Mouse (Mus musculus): ENCODE results near the gene Mad2l2. TPM values are rescaled to one million over a fixed set of nuclear protein-coding genes. Genes with fewer than 3 reads are reported as not detected.

The Mad2l2 gene
- total and polyA plus RNA-seq, 2 experiments from 2014 or later, result 56.5 to 102 TPM

DNA sequence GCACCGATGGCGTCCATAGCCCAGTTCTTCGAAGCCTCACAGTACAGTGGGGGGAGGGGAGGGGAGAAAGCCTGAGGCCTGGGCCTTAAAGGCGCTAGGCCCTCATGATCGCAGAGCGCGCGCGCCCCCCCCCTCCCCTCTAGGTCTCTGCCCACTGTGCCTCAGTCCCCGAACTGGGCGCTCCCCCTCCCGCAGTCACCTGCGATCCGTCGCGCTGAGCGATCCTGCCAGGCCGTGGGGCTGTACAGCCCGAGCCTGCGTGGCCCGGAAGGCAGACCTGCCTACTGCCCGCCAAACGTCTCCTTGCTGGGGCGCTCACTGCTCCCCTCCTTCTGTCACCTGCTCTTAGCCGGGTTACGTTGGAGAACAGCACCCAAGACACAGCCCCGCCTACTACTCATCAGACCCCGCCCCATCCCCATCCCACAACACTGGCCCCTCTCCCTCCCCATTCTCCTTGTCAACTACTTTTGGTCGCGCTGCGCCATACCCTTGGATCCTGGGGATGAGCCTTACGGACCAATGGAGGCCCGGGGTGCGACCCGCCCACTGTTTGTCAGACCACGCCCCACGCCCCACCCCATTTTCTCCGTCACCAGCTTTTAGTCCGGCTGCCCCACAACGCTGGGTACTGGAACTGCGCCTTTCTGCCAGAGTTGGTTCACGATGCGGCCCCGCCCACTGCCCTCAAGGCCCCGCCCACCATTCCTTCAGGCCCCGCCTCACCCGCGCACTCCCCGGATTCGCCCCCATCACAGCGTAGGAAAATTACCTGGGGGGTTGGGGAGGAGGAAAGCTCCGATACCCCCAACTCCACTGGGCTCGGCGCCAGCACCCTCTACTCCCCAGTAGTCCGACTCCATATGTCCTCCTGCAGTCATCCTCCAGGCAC, 29.6 kb downstream of the Mad2l2 start:
- WGBS, result 1% methylated on average over 51 of the region's 55 CpGs
- Histone ChIP-seq H3K36me3 (ENCODE audit: insufficient read depth, low read length) (peaks cover 19% of the 10 kb centered on the region), H3K27me3 (ENCODE audit: insufficient read depth, low read length) (peaks cover 7% of the 10 kb centered on the region; the same call in 1 of the 2 replicates), H3K4me2 (ENCODE audit: low read depth, low read length) (peak overlapping the region; percentile 95), H3K9me3 (ENCODE audit: low read length) (no peaks in the 10 kb centered on the region), H3K4me1 (ENCODE audit: insufficient read depth, low read length) (peaks cover 5% of the 10 kb centered on the region; the same call in 1 of the 2 replicates), H3K4me3 (ENCODE audit: low read length) (peak overlapping the region; percentile 71), H3K27ac (peak overlapping the region; percentile 90), H3K9ac (replicated peaks; ENCODE audit: low read length) (peak overlapping the region; percentile 89)
- ATAC-seq (peak; percentile 91), DNase-seq (ENCODE audit: low spot score) (peak; percentile 97)
- TF ChIP-seq CTCF (IDR thresholded peaks at IDR 0.05; ENCODE audit: low read depth), result peak; percentile 50

DNA sequence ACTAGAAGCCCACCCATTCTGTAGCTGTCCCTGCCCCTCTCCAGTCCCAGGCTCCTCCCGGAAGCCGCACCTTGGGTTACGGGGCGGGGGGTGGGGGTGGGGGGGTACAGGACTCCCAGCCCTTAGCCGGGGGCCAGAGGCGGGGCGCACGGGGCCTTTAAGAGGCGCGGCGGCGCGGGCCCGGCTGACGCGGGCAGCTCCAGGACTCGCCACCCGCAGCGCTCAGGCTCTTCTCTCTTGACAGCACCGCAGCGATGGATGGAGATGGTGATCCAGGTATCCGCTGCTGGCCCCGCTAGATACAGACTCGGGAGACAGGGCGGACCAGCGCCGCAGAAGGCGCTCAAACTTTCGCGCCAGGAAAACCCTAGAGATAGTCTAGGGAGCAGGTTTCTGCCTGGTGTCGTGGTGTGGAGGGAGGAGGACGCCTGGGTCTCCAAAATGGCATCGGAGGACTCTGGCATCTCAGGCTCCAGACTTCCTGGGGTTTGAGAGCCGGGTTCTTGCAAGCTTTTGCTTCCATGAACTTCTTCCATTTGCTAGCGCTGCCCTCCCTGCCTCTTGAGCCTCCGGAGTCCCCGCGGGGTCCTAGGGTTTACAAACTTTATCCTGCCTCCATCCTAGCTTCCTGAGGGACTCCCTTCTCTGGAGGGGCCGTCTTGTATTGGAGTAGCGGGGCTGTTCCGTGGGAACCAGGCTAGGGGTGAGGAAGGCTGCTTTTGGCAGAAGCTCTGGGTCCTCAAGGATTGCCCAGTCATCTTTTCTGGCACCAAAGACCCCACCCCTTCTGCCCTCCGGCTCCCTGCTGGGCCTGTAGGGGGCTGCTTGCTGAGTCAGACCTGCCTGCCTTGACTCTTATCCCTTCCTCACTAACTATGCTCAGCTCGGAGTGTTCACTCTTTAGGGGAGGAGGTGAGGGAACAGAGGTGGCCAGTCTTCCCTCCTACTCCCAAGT, 30.5 kb downstream of the Mad2l2 start, which contains the start of the genes Fbxo44 and Fbxo2:
Gene Fbxo44 (minus strand): TSS at position 47 of the 955 bp plus-strand sequence.
Gene Fbxo2 (plus strand): TSS at position 186 of the 955 bp plus-strand sequence.
- DNase-seq (ENCODE audit: low spot score) (peak; percentile 77), ATAC-seq (peak; percentile 62; the same call in 1 of the 2 replicates)
- Histone ChIP-seq H3K9me3 (ENCODE audit: low read length) (no peaks in the 10 kb centered on the region), H3K27ac (peak within 1 kb of the TSS; percentile 90), H3K4me3 (ENCODE audit: low read length) (peak within 1 kb of the TSS; percentile 71), H3K27me3 (ENCODE audit: insufficient read depth, low read length) (peaks cover 8% of the 10 kb centered on the region; the same call in 1 of the 2 replicates), H3K4me2 (ENCODE audit: low read depth, low read length) (peak within 1 kb of the TSS; percentile 95), H3K4me1 (ENCODE audit: insufficient read depth, low read length) (peaks cover 5% of the 10 kb centered on the region; the same call in 1 of the 2 replicates), H3K36me3 (ENCODE audit: insufficient read depth, low read length) (peaks cover 15% of the 10 kb centered on the region), H3K9ac (replicated peaks; ENCODE audit: low read length) (peak within 1 kb of the TSS; percentile 89)
- WGBS, result under 1% methylated on average over 43 of the region's 43 CpGs
- TF ChIP-seq CTCF (IDR thresholded peaks at IDR 0.05; ENCODE audit: low read depth), result no peak

DNA sequence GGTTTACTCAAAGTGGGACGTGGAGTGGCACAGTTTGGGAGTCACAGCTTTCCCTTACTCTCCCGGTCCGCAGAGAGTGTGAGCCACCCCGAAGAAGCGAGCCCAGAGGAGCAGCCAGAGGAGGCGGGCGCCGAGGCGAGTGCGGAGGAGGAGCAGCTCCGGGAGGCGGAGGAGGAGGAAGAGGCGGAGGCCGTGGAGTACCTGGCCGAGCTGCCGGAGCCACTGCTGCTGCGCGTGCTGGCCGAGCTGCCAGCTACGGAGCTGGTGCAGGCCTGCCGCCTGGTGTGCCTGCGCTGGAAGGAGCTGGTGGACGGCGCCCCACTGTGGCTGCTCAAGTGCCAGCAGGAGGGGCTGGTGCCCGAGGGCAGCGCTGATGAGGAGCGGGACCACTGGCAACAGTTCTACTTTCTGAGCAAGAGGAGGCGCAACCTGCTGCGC, 33.8 kb downstream of the Mad2l2 start:
- H3K4me3 ChIP-seq (ENCODE audit: low read length), result peak overlapping the region; percentile 25
- H3K27me3 ChIP-seq (ENCODE audit: insufficient read depth, low read length), result peaks cover 15% of the 10 kb centered on the region; the same call in 1 of the 2 replicates
- peaks cover 6% of the 10 kb centered on the region; the same call in 1 of the 2 replicates for H3K4me1 ChIP-seq (ENCODE audit: insufficient read depth, low read length)
- H3K9ac ChIP-seq (replicated peaks; ENCODE audit: low read length), result 0 out of 2 replicates have a peak overlapping the region, but pooled peaks have one; percentile 6
- H3K9me3 ChIP-seq (ENCODE audit: low read length), result no peaks in the 10 kb centered on the region
- peak; percentile 89 for DNase-seq (ENCODE audit: low spot score)
- peak overlapping the region; percentile 32; the same call in 1 of the 2 replicates for H3K27ac ChIP-seq
- TF ChIP-seq CTCF (IDR thresholded peaks at IDR 0.05; ENCODE audit: low read depth), result peak; percentile 73
- ATAC-seq, result no peak
- H3K36me3 ChIP-seq (ENCODE audit: insufficient read depth, low read length), result no peaks in the 10 kb centered on the region
- H3K4me2 ChIP-seq (ENCODE audit: low read depth, low read length), result peak overlapping the region; percentile 58
- WGBS, result under 1% methylated on average over 29 of the region's 29 CpGs

GRCm38 (mm10) chr4:148164461-148164860, 34.3 kb downstream of the Mad2l2 start:
- ATAC-seq (no peak), DNase-seq (ENCODE audit: low spot score) (no peak)
- Histone ChIP-seq H3K9ac (replicated peaks; ENCODE audit: low read length) (no peak overlapping the region), H3K4me2 (ENCODE audit: low read depth, low read length) (peak overlapping the region; percentile 58), H3K9me3 (ENCODE audit: low read length) (no peaks in the 10 kb centered on the region), H3K4me1 (ENCODE audit: insufficient read depth, low read length) (peaks cover 6% of the 10 kb centered on the region; the same call in 1 of the 2 replicates), H3K27me3 (ENCODE audit: insufficient read depth, low read length) (peaks cover 15% of the 10 kb centered on the region; the same call in 1 of the 2 replicates), H3K36me3 (ENCODE audit: insufficient read depth, low read length) (no peaks in the 10 kb centered on the region), H3K27ac (no peak overlapping the region), H3K4me3 (ENCODE audit: low read length) (peak overlapping the region; percentile 25)
- no peak for TF ChIP-seq CTCF (IDR thresholded peaks at IDR 0.05; ENCODE audit: low read depth)
- 4% methylated on average over 16 of the region's 16 CpGs for WGBS

DNA sequence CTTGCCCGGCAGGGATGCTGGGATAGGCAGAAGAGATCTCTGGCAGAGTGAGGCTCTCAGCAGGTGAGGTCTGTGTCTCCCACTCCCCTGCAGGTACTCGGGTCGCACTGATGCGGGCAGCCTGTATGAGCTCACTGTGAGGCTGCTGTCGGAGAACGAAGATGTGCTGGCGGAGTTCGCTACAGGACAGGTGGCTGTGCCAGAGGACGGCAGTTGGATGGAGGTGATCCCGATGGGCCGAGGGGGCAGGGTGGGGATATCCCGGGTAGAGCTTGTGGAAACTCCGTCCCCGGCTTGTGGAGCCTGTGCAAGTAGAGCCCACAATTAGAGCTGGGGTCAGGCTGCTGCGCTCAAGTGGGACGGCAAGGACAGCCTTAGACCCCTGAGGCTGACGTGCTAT, 35.4 kb downstream of the Mad2l2 start:
- 10% methylated on average over 17 of the region's 17 CpGs for WGBS
- ATAC-seq (no peak), DNase-seq (ENCODE audit: low spot score) (no peak)
- H3K36me3 ChIP-seq (ENCODE audit: insufficient read depth, low read length), result no peaks in the 10 kb centered on the region
- H3K4me1 ChIP-seq (ENCODE audit: insufficient read depth, low read length), result peaks cover 6% of the 10 kb centered on the region; the same call in 1 of the 2 replicates
- peaks cover 15% of the 10 kb centered on the region; the same call in 1 of the 2 replicates for H3K27me3 ChIP-seq (ENCODE audit: insufficient read depth, low read length)
- H3K4me3 ChIP-seq (ENCODE audit: low read length), result no peak overlapping the region
- peak overlapping the region; percentile 76 for H3K27ac ChIP-seq
- no peak for TF ChIP-seq CTCF (IDR thresholded peaks at IDR 0.05; ENCODE audit: low read depth)
- no peak overlapping the region for H3K9ac ChIP-seq (replicated peaks; ENCODE audit: low read length)
- no peaks in the 10 kb centered on the region for H3K9me3 ChIP-seq (ENCODE audit: low read length)
- H3K4me2 ChIP-seq (ENCODE audit: low read depth, low read length), result peak overlapping the region; percentile 36

GRCm38 (mm10) chr4:148166431-148166830, 36.2 kb downstream of the Mad2l2 start:
- Histone ChIP-seq H3K4me1 (ENCODE audit: insufficient read depth, low read length) (peaks cover 6% of the 10 kb centered on the region; the same call in 1 of the 2 replicates), H3K4me2 (ENCODE audit: low read depth, low read length) (peak overlapping the region; percentile 36; the same call in 1 of the 2 replicates), H3K9me3 (ENCODE audit: low read length) (no peaks in the 10 kb centered on the region), H3K36me3 (ENCODE audit: insufficient read depth, low read length) (no peaks in the 10 kb centered on the region), H3K9ac (replicated peaks; ENCODE audit: low read length) (0 out of 2 replicates have a peak overlapping the region, but pooled peaks have one; percentile 3), H3K27ac (peak overlapping the region; percentile 76), H3K27me3 (ENCODE audit: insufficient read depth, low read length) (peaks cover 15% of the 10 kb centered on the region; the same call in 1 of the 2 replicates), H3K4me3 (ENCODE audit: low read length) (no peak overlapping the region)
- WGBS, result 3% methylated on average over 10 of the region's 10 CpGs
- no peak for TF ChIP-seq CTCF (IDR thresholded peaks at IDR 0.05; ENCODE audit: low read depth)
- ATAC-seq, result peak; percentile 90
- DNase-seq (ENCODE audit: low spot score), result peak; percentile 87

Data from hindbrain, postnatal 0 days (tissue).